Mouse (Mus musculus) cerebellum, adult 2 months (tissue): ENCODE measurements around the gene E130116L18Rik.

ENCODE experiments used
- CTCF ChIP-seq: fragments of 200-500 bp; IDR thresholded peaks from 2 replicates; pipeline ENCODE4 v1.5.1; 2011; ENCODE audit warnings: low read depth, mild to moderate bottlenecking, control low read depth, low read length, moderate library complexity, borderline replicate concordance; ENCODE audit not compliant: insufficient read depth
- POLR2A ChIP-seq: fragments of 200-500 bp; IDR thresholded peaks from 2 replicates; pipeline ENCODE4 v1.6.1; 2011; ENCODE audit warnings: low read length, control low read depth, borderline replicate concordance; ENCODE audit not compliant: insufficient read depth

DNA sequence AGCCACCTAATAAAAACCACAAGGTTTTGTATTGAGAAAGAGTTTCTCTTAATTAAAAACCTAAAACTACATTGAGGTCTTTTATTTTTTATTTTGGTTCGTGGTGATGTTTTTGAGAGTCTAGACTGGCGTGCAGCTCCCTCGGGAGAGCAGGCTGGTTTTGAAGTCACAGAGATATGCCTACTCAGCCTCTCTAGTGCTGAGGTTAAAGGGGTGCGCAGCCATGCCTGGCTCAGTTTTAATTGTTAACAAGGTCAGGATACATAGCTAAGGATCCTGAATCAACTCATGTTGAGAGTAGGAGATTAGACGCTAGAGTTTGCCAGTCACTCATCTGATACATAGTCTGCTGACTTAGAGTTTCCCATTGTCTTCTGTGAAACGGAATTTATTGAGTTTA lies 38.5 kb upstream of the E130116L18Rik start:
- no peak for TF ChIP-seq CTCF
- no peak for TF ChIP-seq POLR2A
